Mouse (Mus musculus): ENCODE data around the gene Kif12. TPM values are rescaled to one million over a fixed set of nuclear protein-coding genes. Genes with fewer than 3 reads are reported as not detected.

The Kif12 gene
- polyA plus RNA-seq, 1 experiment, result not detected

GRCm38 (mm10) chr4:63166323-63166722, 5.6 kb downstream of the Kif12 start:
- no peak overlapping the region for H3K4me3 ChIP-seq (ENCODE audit: insufficient read depth, low read length)

GRCm38 (mm10) chr4:63165636-63166035, 6.3 kb downstream of the Kif12 start:
- Histone ChIP-seq H3K27ac (ENCODE audit: insufficient read depth, low read length) (no peak overlapping the region), H3K4me1 (ENCODE audit: control insufficient read depth, insufficient read depth, low read length) (no peaks in the 10 kb centered on the region), H3K4me3 (ENCODE audit: insufficient read depth, low read length) (no peak overlapping the region)
- no peak for TF ChIP-seq POLR2A (IDR thresholded peaks at IDR 0.05; ENCODE audit: low read depth, low read length)
- no peak for TF ChIP-seq CTCF (IDR thresholded peaks at IDR 0.05; ENCODE audit: borderline replicate concordance, insufficient read depth, low read length)

More at GRCm38 (mm10) chr4:63166323-63166722, 5.6 kb downstream of the Kif12 start:
- Histone ChIP-seq H3K27ac (ENCODE audit: insufficient read depth, low read length) (no peak overlapping the region), H3K4me1 (ENCODE audit: control insufficient read depth, insufficient read depth, low read length) (no peaks in the 10 kb centered on the region)
- TF ChIP-seq CTCF (IDR thresholded peaks at IDR 0.05; ENCODE audit: borderline replicate concordance, insufficient read depth, low read length), result no peak
- no peak for TF ChIP-seq POLR2A (IDR thresholded peaks at IDR 0.05; ENCODE audit: low read depth, low read length)

- Histone ChIP-seq H3K4me1 (ENCODE audit: control insufficient read depth, insufficient read depth, low read length) (0 out of 2 replicates have a peak, but pooled peaks cover 2% of the 10 kb centered on the region), H3K4me3 (ENCODE audit: insufficient read depth, low read length) (no peak overlapping the region)
- TF ChIP-seq CTCF (IDR thresholded peaks at IDR 0.05; ENCODE audit: borderline replicate concordance, insufficient read depth, low read length) (peak; percentile 95), POLR2A (IDR thresholded peaks at IDR 0.05; ENCODE audit: low read depth, low read length) (no peak)
Measured at GRCm38 (mm10) chr4:63158961-63159592, 12.9 kb downstream of the Kif12 start.

GRCm38 (mm10) chr4:63158192-63158591, 13.7 kb downstream of the Kif12 start:
- H3K27ac ChIP-seq (ENCODE audit: insufficient read depth, low read length), result no peak overlapping the region
- 0 out of 2 replicates have a peak, but pooled peaks cover 2% of the 10 kb centered on the region for H3K4me1 ChIP-seq (ENCODE audit: control insufficient read depth, insufficient read depth, low read length)
- TF ChIP-seq CTCF (IDR thresholded peaks at IDR 0.05; ENCODE audit: borderline replicate concordance, insufficient read depth, low read length) (no peak), POLR2A (IDR thresholded peaks at IDR 0.05; ENCODE audit: low read depth, low read length) (no peak)
- no peak overlapping the region for H3K4me3 ChIP-seq (ENCODE audit: insufficient read depth, low read length)

More at GRCm38 (mm10) chr4:63158961-63159592, 12.9 kb downstream of the Kif12 start:
- no peak overlapping the region for H3K27ac ChIP-seq (ENCODE audit: insufficient read depth, low read length)

GRCm38 (mm10) chr4:63156726-63157634, 15.0 kb downstream of the Kif12 start:
- H3K27ac ChIP-seq (ENCODE audit: insufficient read depth, low read length), result no peak overlapping the region
- H3K4me1 ChIP-seq (ENCODE audit: control insufficient read depth, insufficient read depth, low read length), result 0 out of 2 replicates have a peak, but pooled peaks cover 2% of the 10 kb centered on the region
- no peak overlapping the region for H3K4me3 ChIP-seq (ENCODE audit: insufficient read depth, low read length)
- no peak for TF ChIP-seq POLR2A (IDR thresholded peaks at IDR 0.05; ENCODE audit: low read depth, low read length)
- no peak for TF ChIP-seq CTCF (IDR thresholded peaks at IDR 0.05; ENCODE audit: borderline replicate concordance, insufficient read depth, low read length)

GRCm38 (mm10) chr4:63155596-63155995, 16.3 kb downstream of the Kif12 start:
- H3K4me1 ChIP-seq (ENCODE audit: control insufficient read depth, insufficient read depth, low read length), result 0 out of 2 replicates have a peak, but pooled peaks cover 2% of the 10 kb centered on the region
- H3K4me3 ChIP-seq (ENCODE audit: insufficient read depth, low read length), result no peak overlapping the region
- H3K27ac ChIP-seq (ENCODE audit: insufficient read depth, low read length), result no peak overlapping the region
- TF ChIP-seq POLR2A (IDR thresholded peaks at IDR 0.05; ENCODE audit: low read depth, low read length) (no peak), CTCF (IDR thresholded peaks at IDR 0.05; ENCODE audit: borderline replicate concordance, insufficient read depth, low read length) (no peak)

GRCm38 (mm10) chr4:63154699-63155098, 17.2 kb downstream of the Kif12 start, which contains the start of gene Ambp:
TSS of gene Ambp (minus strand) at chr4:63154799.
- Histone ChIP-seq H3K4me1 (ENCODE audit: control insufficient read depth, insufficient read depth, low read length) (0 out of 2 replicates have a peak, but pooled peaks cover 2% of the 10 kb centered on the region), H3K4me3 (ENCODE audit: insufficient read depth, low read length) (no peak within 1 kb of the TSS), H3K27ac (ENCODE audit: insufficient read depth, low read length) (no peak within 1 kb of the TSS)
- no peak for TF ChIP-seq POLR2A (IDR thresholded peaks at IDR 0.05; ENCODE audit: low read depth, low read length)
- TF ChIP-seq CTCF (IDR thresholded peaks at IDR 0.05; ENCODE audit: borderline replicate concordance, insufficient read depth, low read length), result no peak

- Histone ChIP-seq H3K4me1 (ENCODE audit: control insufficient read depth, insufficient read depth, low read length) (0 out of 2 replicates have a peak, but pooled peaks cover 2% of the 10 kb centered on the region), H3K4me3 (ENCODE audit: insufficient read depth, low read length) (no peak overlapping the region), H3K27ac (ENCODE audit: insufficient read depth, low read length) (no peak overlapping the region)
- no peak for TF ChIP-seq CTCF (IDR thresholded peaks at IDR 0.05; ENCODE audit: borderline replicate concordance, insufficient read depth, low read length)
- no peak for TF ChIP-seq POLR2A (IDR thresholded peaks at IDR 0.05; ENCODE audit: low read depth, low read length)
Measured at GRCm38 (mm10) chr4:63154028-63154427, 17.9 kb downstream of the Kif12 start.

GRCm38 (mm10) chr4:63151127-63151526, 20.8 kb downstream of the Kif12 start:
- TF ChIP-seq CTCF (IDR thresholded peaks at IDR 0.05; ENCODE audit: borderline replicate concordance, insufficient read depth, low read length), result no peak
- no peak for TF ChIP-seq POLR2A (IDR thresholded peaks at IDR 0.05; ENCODE audit: low read depth, low read length)
- Histone ChIP-seq H3K4me3 (ENCODE audit: insufficient read depth, low read length) (no peak overlapping the region), H3K4me1 (ENCODE audit: control insufficient read depth, insufficient read depth, low read length) (0 out of 2 replicates have a peak, but pooled peaks cover 2% of the 10 kb centered on the region), H3K27ac (ENCODE audit: insufficient read depth, low read length) (no peak overlapping the region)
